Mouse (Mus musculus): ENCODE results near the gene Plac1. TPM values are rescaled to one million over a fixed set of nuclear protein-coding genes. Genes with fewer than 3 reads are reported as not detected.

Gene Plac1
- total RNA-seq, 2 experiments from 2014 or later = 0.69 to 1.0 TPM

- DNase-seq = peak; percentile 72
Observed at GRCm38 (mm10) chrX:53045187-53045903, 194.6 kb downstream of the Plac1 start.

GRCm38 (mm10) chrX:53041006-53041405 lies 198.9 kb downstream of the Plac1 start:
- no peak for DNase-seq

GRCm38 (mm10) chrX:53040138-53040537 lies 199.8 kb downstream of the Plac1 start:
- DNase-seq = no peak

GRCm38 (mm10) chrX:53039651-53040050 lies 200.3 kb downstream of the Plac1 start:
- DNase-seq = no peak

GRCm38 (mm10) chrX:53038194-53038593 lies 201.7 kb downstream of the Plac1 start:
- no peak for DNase-seq

- DNase-seq = no peak
Observed at GRCm38 (mm10) chrX:53029559-53029958, 210.4 kb downstream of the Plac1 start.

- DNase-seq = peak; percentile 22
Observed at GRCm38 (mm10) chrX:53025471-53026223, 214.3 kb downstream of the Plac1 start.

GRCm38 (mm10) chrX:53024268-53024667 lies 215.6 kb downstream of the Plac1 start:
- DNase-seq = peak; percentile 24

GRCm38 (mm10) chrX:53023021-53023420 lies 216.9 kb downstream of the Plac1 start:
- DNase-seq = no peak

Small RNA genes within 50 kb of the gene (microRNA-seq; reads per million reads assigned to microRNA genes)
- gene Mir322 = 32,670 to 33,285 reads per million in 2 experiments
- 11,035 to 27,393 reads per million in 2 experiments for gene Mir351
- 37.8 to 42.8 reads per million in 2 experiments for gene Mir450-1
- 13.7 to 19.4 reads per million in 2 experiments for gene Mir450-2
- gene Mir450b = 519 to 582 reads per million in 2 experiments
- gene Mir503 = 1,216 to 2,565 reads per million in 2 experiments
- 2,818 to 3,131 reads per million in 2 experiments for gene Mir542

Other genes with a start within 250 kb of the Plac1 start
- gene Fam122b, start 29.7 kb upstream of the Plac1 start, total RNA-seq (2021) = 10 to 100 TPM; 16.6 to 17.3 TPM
- not detected for gene Fam122c, start 33.3 kb upstream of the Plac1 start, total RNA-seq (2021)
- 10 to 100 TPM; 34.9 to 38.8 TPM for gene Mospd1, start 130.4 kb upstream of the Plac1 start, total RNA-seq (2021)
- not detected for gene Etd, start 194.8 kb upstream of the Plac1 start, total RNA-seq (2021)